Mouse (Mus musculus) spleen, postnatal 14 days (tissue): ENCODE measurements around the gene Trpm5.

Source experiments
- DNase-seq, 2 experiments: peaks; one replicate each; pipeline ENCODE4 v3.0.0; 2021 to 2022; ENCODE audit warnings: low spot score in 2 of 2

Trpm5 gene

DNA sequence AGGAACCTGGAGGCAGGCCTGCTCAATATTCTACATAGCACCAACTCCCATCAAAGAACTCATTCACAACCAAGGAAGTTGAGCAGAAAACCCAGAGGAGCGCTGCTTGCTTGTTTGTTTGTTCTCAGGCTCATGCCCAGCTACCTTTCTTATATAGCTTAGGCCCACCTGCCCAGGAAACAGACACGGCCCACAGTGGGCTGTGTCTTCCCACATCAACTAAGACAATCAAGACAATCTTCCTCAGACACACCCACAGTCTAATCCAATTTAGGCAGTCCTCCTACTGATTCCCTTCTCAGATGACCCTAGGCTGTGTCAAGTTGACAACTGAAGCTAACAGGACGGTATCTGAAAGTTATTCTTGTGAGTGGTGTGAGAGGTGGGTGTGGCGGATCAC, 11.6 kb upstream of the Trpm5 start, which contains the start of gene Kcnq1:
Gene Kcnq1, plus strand, starts transcription at position 301 of the 400 bp plus-strand sequence.
- DNase-seq: no peak

GRCm38 (mm10) chr7:143105258-143105897, 10.9 kb upstream of the Trpm5 start:
- DNase-seq: no peak

DNA sequence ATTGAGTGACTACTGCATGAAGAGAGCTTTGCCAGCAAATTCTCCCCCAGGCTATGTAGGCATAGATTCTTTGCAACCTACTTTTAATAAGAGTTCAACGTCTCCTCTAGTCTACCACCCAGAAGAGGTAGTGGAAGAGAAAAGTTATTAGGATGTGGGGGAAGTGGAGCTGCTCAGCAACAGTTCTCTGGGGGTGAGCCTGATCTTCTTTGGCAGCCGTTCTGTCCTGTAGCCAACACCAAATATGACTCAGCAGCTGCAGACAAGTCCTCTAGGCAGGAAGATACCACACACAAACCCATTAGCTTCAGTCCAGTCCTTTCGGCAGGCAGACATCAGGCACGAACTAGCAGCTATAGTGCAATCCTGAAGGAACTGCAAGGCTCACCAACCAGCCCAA, 6.3 kb upstream of the Trpm5 start:
- no peak for DNase-seq

DNA sequence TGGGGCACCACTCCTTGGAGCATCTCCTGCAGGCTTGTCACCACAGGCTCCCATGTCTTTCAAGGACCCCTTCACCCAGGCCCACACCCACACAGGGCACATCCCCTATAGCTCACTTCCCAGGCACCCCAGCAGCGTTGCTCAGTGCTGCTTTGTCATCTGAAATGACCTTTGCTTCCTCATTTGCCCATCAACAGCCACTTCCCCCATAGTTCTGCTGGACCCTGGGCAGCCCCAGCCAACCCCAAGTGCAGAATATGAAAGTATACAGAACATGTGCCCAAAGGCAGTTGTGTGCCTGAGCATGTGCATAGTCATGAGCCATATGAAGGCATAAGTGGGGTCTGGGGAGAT, 1.1 kb upstream of the Trpm5 start:
- no peak for DNase-seq

DNA sequence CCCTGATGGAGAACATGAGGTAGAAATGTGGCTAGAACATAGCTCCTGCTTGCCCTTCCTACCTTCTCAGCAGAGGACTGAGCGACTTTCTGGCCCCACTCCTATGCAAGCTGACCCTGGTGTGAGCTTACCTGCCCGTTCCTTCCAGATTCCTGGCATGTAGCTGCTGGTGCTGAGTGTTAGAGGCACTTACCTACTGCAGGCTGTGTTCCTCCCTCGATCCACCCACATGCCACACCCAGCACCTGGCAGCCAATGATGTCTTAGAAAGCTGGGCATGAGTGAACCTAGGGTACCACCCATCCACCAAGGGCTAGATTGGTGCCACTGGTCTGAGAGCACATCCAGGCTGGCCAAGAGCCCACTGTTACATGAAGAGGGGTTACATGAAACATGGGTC, 595 bp downstream of the Trpm5 start:
- no peak for DNase-seq

DNA sequence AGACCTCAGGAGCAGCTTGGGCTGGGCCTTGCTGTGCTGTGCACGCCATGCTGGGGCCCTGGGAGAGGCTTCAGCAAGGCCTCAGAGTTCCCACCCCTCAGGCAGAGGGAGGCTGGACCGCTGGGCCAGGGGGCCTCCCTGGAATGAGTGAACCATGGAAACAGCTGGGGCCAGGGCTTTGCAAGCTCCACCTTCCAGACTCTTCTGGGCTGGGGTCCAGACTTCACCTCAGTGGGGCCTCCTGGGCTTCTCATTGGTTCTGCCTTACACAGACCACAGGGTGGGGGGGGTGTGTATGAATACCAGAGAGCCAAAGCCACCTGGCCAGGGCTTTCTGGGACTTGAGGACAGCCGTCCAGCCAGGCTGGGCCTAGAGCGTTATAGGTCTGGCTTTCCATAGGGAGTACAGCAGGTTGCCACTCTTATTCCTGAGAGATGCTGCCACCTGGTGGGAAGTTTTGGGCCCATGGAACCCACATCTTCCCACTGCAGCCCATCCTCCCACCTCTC, 7.3 kb downstream of the Trpm5 start:
- no peak for DNase-seq

DNA sequence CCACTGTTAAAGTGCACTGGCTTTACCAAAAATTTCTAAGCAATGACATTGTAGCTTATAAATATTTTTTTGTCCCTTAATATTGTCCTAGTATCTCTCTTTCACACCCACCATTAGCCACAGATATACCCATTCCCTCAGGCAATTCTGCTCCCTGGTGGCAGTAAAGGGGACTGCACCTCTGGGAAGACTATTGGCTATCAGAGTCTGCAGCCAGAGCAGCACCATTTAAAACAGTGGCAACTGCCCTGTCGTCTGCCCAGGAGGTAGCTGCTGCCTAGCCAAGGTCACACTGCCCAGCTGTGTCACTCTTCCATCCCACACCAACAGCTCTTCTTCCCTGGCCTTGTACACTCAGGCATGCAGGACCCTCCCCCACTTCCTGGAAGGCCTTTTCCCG, 8.1 kb downstream of the Trpm5 start:
- DNase-seq: peak; percentile 49 to 77

- DNase-seq: no peak
These were observed 10.7 kb downstream of the Trpm5 start for GRCm38 (mm10) chr7:143083708-143084107.

- DNase-seq: no peak
These were observed 12.4 kb downstream of the Trpm5 start for GRCm38 (mm10) chr7:143082024-143082423.

GRCm38 (mm10) chr7:143077351-143077750, 17.1 kb downstream of the Trpm5 start:
- DNase-seq: no peak

DNA sequence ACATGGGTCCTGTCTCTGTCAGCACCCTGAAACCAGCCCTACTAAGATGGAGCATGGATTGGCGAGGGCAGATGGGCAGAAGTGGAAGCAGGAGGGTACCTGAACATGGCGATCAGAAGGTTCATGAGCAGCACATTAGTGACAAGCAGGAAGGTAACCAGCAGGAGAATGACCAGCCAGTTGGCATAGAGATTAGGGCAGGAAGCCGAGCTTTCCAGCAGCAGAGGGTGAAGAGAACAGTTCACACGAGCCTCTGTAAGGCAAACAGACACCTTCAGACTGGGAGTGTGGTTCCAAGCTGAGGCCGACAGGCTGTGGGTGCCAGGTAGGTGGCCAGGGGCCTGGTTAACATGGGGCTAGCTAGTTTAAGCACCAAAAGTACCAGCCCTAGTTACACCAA, 19.0 kb downstream of the Trpm5 start:
- DNase-seq: no peak

DNA sequence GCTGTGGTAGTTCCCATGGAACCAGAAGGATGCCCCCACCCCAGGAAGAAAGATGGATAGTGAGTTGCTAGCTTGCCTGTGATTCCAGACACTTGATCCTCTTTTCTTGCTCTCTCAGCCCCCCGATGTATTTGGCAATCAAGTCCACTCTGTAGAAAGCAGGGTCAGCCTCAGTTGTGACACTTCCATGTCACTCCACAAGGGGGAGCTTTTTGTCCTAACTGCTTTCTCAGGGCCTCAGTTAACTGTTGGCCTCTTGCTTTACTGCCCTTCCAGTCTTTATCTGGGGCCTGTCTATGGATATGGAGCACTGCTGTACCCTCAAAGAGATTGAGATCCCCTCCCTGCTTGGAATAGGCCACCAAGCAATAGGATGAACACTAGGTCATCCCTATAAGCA, 21.4 kb downstream of the Trpm5 start:
- peak in 1 of 2 experiments; percentile 47 for DNase-seq

GRCm38 (mm10) chr7:143072605-143073004, 21.8 kb downstream of the Trpm5 start:
- DNase-seq: no peak

DNA sequence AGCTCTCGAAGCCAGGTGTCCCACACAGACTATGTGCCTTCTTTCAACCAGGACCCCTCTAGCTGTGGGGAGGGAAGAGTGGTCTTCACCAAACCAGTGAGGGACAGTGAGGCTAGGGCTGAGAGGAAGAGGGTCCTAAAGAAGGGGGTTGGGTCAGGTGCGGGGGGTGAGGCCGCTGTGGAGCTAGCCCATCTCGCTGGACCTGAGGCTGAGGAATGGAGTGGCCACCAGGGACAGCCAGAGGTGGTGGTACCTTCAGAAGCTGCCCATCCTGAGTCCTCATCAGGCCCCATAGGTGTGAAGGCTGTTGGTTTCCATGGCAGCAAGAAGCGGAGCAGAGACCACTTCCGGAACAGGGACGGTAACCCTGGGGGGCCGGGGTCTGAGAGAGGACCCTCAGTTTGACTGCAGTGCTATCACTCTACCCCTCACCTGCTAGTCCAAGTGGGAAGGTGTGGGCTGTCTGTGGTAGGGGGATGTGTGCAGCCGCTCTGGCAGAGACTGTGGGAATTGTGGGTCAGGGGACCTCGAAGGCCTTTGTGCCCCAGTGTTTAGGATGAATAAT, 23.9 kb downstream of the Trpm5 start:
- DNase-seq: no peak

GRCm38 (mm10) chr7:143069751-143070400, 24.6 kb downstream of the Trpm5 start:
- no peak for DNase-seq

DNA sequence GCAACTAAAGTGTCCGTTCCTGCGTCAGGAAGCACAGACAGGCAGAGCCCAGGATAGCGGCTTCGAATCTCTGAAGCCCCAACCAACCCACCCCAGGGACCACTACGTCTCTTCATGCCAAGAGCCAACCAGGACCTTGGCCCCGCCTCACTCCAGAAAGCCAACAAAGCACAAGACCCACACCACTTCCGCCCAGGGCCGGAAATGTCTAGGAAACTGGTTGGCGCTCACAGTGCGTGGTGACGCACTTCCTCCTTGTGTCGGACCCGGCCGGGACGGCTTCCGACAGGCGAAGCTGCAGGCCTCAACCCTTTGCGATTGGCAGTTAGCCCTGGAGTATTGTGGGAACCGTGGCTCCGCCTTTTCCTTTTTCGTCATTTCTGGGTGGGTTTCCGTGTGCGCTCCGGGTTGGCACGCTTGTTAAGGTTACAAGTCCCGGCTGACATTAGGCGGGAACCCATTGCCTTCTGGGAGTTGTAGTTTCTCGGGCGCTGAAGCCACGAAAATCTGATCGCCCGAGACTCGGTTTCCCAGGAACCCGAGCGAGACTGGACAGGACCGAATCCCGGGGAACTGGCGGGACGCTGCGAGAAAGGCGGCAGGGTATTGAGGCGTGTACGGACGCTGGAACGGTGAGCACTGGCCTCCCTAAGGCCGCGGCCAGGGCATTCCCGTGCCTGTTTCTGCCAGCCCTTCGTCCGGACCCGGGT, 25.4 kb downstream of the Trpm5 start, which contains the start of gene Tssc4:
Gene Tssc4, plus strand, starts transcription at position 368 of the 710 bp plus-strand sequence.
- peak; percentile 81 to 87 for DNase-seq

DNA sequence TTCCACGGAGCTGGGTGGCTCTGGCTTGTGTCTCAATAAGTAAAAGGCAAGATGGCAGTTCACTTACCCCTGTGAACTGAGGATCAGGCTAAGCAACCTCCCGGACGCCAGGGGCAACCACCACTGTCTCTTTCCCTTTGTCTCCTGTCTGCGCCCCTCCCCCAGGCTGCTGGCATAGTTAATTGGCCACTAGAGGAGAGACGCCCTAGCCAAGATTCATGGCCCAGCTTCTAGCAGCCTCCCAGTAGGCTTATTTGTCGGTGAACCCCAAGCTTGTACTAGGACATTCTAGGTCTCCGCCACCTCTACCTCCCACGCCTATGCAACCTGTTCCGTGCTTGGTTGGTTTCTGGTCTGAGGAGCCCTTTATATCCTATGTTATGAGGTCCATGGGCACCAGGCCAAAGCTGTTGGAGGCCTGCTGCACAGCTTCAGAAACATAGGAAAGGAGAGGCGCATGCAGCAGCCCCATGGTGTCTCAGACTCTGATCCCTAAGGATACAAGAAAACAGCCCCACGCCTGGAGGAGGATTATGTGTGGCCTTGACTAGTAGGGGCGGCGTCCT, 26.0 kb downstream of the Trpm5 start:
- DNase-seq: no peak

- no peak for DNase-seq
These were observed 26.5 kb downstream of the Trpm5 start for GRCm38 (mm10) chr7:143067897-143068296.

DNA sequence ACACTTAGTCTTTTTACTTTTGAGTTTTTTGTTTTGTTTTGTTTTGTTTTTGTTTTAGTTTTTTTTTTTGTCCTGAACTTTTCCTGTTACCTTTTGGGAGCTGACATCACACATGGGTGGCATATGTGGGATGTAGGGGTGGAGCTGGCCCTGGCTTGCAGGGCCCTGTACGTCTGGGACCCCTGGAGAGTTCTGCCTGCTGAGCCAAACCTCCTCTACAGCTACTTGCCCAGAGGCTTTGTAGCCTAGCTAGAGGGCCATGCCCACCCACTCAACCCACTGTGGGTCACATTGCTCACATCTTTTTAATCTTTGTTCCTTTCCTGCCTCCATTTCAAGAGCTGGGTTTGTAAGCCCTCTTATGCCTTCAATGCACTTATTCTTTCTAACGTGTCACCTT, 27.0 kb downstream of the Trpm5 start:
- DNase-seq: no peak

DNA sequence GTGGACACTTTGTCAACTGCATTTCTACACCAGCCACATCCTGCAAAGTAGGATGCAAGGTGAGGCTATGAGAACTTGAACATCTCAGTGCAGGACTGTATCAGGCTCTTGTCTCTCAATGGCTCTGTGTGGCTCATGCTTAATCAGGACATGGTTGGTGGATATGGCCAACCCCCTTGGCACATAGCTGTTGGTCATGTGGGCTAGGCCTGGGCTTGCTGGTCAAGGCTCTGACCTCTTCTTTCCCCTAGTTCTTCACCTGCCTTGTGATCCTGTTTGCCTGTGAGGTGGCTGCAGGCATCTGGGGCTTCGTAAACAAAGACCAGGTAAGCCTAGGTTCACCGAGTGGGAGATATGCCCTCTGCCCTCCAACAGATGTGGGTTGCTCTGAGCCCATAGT, 28.8 kb downstream of the Trpm5 start:
- DNase-seq: no peak

- no peak for DNase-seq
These were observed 30.2 kb downstream of the Trpm5 start for GRCm38 (mm10) chr7:143064226-143064625.

- no peak for DNase-seq
These were observed 31.7 kb downstream of the Trpm5 start for GRCm38 (mm10) chr7:143062704-143063103.
